Mouse (Mus musculus) liver, embryonic 14.5 days (tissue): ENCODE data around the gene Lpcat2. TPM values are rescaled to one million over a fixed set of nuclear protein-coding genes. Genes with fewer than 3 reads are reported as not detected.

Experiments used
- ATAC-seq: fragments of 200-750 bp; cut with Nextera tagmentation; 2 replicates; pipeline ENCODE4 v1.8.0; 2017; ENCODE audit warnings: moderate number of reproducible peaks, mild to moderate bottlenecking, moderate library complexity; ENCODE audit not compliant: insufficient read depth
- DNase-seq, 3 experiments: peaks; one replicate each; pipeline ENCODE4 v3.0.0-alpha.2; 2012 to 2013; ENCODE audit warnings: low read depth in 3 of 3, low spot score in 3 of 3
- H3K27ac ChIP-seq: fragments of 300-500 bp; sonication (generic); 2 replicates; pipeline ENCODE4 v1.5.1; 2014; ENCODE audit warnings: moderate library complexity, mild to moderate bottlenecking, control low read depth, inconsistent platforms
- H3K27me3 ChIP-seq: fragments of 300-500 bp; sonication (generic); 2 replicates; pipeline ENCODE4 v1.6.1; 2014; ENCODE audit warnings: mild to moderate bottlenecking, low read length, moderate library complexity; ENCODE audit not compliant: control insufficient read depth, insufficient read depth
- H3K36me3 ChIP-seq: fragments of 300-500 bp; sonication (generic); replicated peaks from 2 replicates; pipeline ENCODE4 v1.6.1; 2014; ENCODE audit warnings: low read depth; ENCODE audit not compliant: control insufficient read depth, insufficient read depth
- H3K4me1 ChIP-seq, 2 experiments: fragments of 200-500 bp in 1 of 2; fragments of 300-500 bp in 1 of 2; sonication (generic) in 1 of 2; replicated peaks; 2 replicates each; pipeline ENCODE4 v1.6.1; 2012 to 2014; ENCODE audit warnings: antibody characterized with exemption in 1 of 2, inconsistent platforms in 1 of 2, low read length in 1 of 2; ENCODE audit not compliant: control insufficient read depth in 2 of 2, insufficient read depth in 2 of 2
- H3K4me2 ChIP-seq: fragments of 300-500 bp; sonication (generic); 2 replicates; pipeline ENCODE4 v1.6.1; 2014; ENCODE audit warnings: low read depth, mild to moderate bottlenecking, control low read depth, moderate library complexity
- H3K4me3 ChIP-seq, 2 experiments: fragments of 200-500 bp in 1 of 2; fragments of 300-500 bp in 1 of 2; sonication (generic) in 1 of 2; 2 replicates each; pipeline ENCODE4 v1.5.1; 2012 to 2014; ENCODE audit warnings: low read depth in 2 of 2, low read length in 2 of 2, mild to moderate bottlenecking in 2 of 2, control low read depth in 1 of 2, inconsistent platforms in 1 of 2, moderate library complexity in 1 of 2; ENCODE audit not compliant: insufficient read depth in 1 of 2
- H3K9ac ChIP-seq: fragments of 300-500 bp; sonication (generic); replicated peaks from 2 replicates; pipeline ENCODE4 v1.6.1; 2014; ENCODE audit warnings: mild to moderate bottlenecking, control low read depth, moderate library complexity
- H3K9me3 ChIP-seq: fragments of 300-500 bp; sonication (generic); 2 replicates; pipeline ENCODE4 v1.6.1; 2016; ENCODE audit warnings: low read length, mixed read lengths; ENCODE audit not compliant: control insufficient read depth
- CTCF ChIP-seq: IDR thresholded peaks from 2 replicates; pipeline ENCODE4 v1.5.1; 2016; ENCODE audit warnings: antibody characterized with exemption, low read depth, control low read depth
- EP300 ChIP-seq: IDR thresholded peaks from 2 replicates; pipeline ENCODE4 v1.6.1; 2016; ENCODE audit warnings: antibody characterized with exemption, low read depth
- WGBS: fragments of 180-500 bp; shearing (Covaris S2); extraction: QIAGEN DNeasy Blood & Tissue Kit; methylation state at CpG from one replicate; pipeline ENCODE4 v1.1.7; 2014; ENCODE audit not compliant: insufficient replicate concordance; 5-methylcytosine and 5-hydroxymethylcytosine counted together
- polyA plus RNA-seq, 2 experiments: library from polyadenylated mRNA; depleted of rRNA in 1 of 2; stranded (reverse) in 1 of 2; unstranded in 1 of 2; fragments of >200 nt; fragmentation: Nextera tagmentation in 1 of 2; extraction: Ambion mirVana in 1 of 2; gene quantifications; 2 replicates each; pipeline versions ENCODE4 v1.2.1 to v1.2.3; 2012 to 2014

The Lpcat2 gene
- polyA plus RNA-seq, 2 experiments = 1.7 to 3.3 TPM

DNA sequence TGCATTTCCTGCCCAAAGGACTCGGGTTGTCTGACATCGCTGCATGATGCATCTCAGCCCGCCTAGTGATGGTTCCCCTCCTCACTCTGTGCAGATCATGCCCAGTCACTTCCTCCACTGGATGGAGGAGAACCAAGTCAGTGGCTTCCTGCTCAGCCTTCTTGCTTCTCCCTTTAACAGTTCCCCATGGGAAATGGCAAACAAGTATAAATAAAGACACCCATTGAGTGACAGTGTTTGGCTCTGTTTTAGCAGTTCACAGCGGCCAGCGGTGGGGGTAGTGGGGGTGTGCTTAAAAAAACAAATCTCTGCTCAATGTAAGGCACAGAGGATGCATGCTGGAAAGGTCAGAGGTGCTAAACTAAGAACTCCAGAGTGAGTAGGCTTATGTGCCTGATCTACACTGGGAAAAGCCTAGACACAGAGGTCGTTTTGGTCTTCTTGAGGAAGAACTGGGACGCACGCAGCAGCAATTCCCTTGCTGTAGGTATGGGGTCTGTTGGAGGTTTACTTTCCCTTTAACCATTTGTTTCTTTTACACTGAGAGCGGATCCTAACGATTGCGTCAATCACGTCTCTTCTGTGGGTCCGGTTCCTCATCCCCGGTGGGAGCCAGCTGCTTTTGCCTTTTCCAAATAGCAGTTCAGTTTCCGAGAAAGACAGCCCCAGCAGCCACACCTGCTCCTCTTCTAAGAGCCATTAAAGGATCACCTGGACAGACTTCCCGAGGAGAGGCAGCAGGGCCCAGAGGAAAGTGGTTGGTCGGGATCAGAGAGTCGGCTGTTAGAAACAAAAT, 1.8 kb upstream of the Lpcat2 start:
- Histone ChIP-seq H3K36me3 (no peaks in the 10 kb centered on the region), H3K27me3 (peaks cover 4% of the 10 kb centered on the region; the same call in 1 of the 2 replicates), H3K4me3 (no peak overlapping the region), H3K4me1 (no peaks in the 10 kb centered on the region; a peak in 2 of 4 replicates), H3K9ac (no peak overlapping the region), H3K27ac (no peak overlapping the region), H3K9me3 (no peaks in the 10 kb centered on the region), H3K4me2 (no peak overlapping the region)
- TF ChIP-seq CTCF = no peak
- no peak for TF ChIP-seq EP300
- 31% methylated on average over 18 of the region's 18 CpGs for WGBS
- ATAC-seq = no peak
- DNase-seq = no peak

DNA sequence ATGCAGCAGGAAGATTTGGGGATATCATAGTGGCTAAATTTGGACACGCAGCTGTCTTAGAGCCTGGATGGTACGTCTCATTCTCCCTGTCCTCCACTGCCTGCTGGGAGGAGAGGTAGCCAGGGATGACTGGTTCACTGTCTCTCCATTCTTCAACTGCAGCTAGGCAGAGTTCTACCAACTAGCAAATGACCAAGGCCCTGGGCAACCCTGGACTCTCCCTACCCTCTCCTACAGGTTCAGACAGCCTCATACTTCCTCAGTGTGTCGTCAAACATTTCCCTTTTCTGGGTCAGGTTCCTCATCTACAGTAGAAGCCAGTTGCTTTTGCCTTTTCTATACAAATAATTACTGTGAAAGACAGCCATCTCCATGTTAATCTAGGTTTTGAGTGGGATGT, 466 bp upstream of the Lpcat2 start:
- DNase-seq (no peak), ATAC-seq (no peak)
- no peaks in the 10 kb centered on the region for H3K36me3 ChIP-seq
- no peak overlapping the region for H3K27ac ChIP-seq
- H3K9ac ChIP-seq = no peak overlapping the region
- H3K27me3 ChIP-seq = peaks cover 4% of the 10 kb centered on the region; the same call in 1 of the 2 replicates
- 50% methylated on average over 3 of the region's 3 CpGs for WGBS
- no peak overlapping the region for H3K4me3 ChIP-seq
- TF ChIP-seq EP300 (no peak), CTCF (no peak)
- peak overlapping the region; percentile 58 for H3K4me2 ChIP-seq
- no peaks in the 10 kb centered on the region for H3K9me3 ChIP-seq
- H3K4me1 ChIP-seq = no peaks in the 10 kb centered on the region; a peak in 2 of 4 replicates

DNA sequence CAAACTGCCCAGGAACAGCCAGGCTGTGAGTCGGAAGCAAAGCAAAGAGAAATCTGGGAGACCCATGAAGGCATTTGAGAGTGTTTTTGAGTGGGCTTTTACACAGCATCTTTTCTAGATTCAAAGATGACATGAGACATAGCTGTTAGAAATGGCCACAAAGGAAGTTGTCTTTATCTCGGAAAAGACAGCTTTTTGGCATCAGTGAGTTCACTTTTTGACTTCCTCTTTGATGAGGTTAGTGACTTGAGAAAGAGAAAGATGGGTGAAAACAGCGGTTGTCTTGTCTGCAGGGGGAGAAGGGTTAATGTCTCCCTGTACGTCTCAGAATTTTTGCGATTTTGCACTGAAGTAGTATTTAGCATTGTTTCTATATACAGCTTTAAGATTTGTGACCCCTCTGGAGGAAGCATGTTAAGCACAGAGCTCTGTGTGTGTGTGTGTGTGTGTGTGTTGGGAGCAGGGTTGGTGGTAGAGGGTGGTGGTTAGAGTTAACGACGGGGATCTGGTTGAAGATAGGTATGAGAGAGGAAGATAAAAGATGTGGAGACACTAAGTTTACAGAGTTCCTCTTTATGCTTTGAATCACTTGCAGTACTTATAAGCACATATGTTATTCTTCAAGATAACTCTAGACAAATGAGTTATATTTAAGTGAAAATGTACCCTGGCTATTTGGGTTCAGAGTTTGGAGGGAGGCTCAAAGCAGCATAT, 1.3 kb downstream of the Lpcat2 start:
- ATAC-seq = no peak
- 16% methylated on average over 7 of the region's 7 CpGs for WGBS
- peak overlapping the region; percentile 58; the same call in 1 of the 2 replicates for H3K4me2 ChIP-seq

DNA sequence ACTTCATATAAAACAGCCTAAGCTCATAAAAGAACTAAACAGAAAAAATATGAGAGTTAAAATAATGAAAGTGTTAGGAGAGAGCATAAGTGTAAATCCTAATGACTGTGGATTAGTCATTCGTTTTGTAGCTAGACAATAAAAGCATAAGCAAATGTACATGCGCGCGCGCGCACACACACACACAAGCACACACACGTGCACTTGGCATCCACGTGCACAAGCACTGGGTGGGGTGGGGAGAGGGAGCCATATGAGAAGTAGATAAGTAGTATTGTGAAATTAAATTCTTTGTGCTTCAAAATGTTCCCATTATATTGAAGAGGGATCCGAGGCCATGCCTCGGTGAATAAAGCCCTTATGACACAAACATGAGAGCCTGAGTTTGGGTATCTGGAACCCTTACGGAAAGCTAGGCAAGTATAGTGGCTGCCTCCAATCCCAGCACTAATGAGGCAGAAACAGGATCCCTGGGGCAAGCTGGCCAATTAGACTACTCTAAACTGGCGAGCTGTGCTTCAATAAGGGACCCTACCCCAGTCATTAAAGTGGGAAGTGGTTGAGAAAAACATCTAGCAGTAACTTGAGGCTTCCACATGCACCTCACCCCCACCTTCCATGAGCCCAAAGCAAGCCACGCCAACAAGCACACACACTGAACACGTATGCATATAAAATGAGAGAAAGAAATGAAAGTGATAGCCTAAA, 3.5 kb downstream of the Lpcat2 start:
- H3K9me3 ChIP-seq = no peaks in the 10 kb centered on the region
- WGBS = 71% methylated on average over 14 of the region's 14 CpGs
- H3K4me3 ChIP-seq = no peak overlapping the region
- H3K27me3 ChIP-seq = peaks cover 4% of the 10 kb centered on the region; the same call in 1 of the 2 replicates
- H3K4me1 ChIP-seq = no peaks in the 10 kb centered on the region; a peak in 1 of 4 replicates
- TF ChIP-seq CTCF = no peak
- TF ChIP-seq EP300 = no peak
- ATAC-seq (no peak), DNase-seq (no peak)
- H3K4me2 ChIP-seq = no peak overlapping the region
- no peak overlapping the region for H3K27ac ChIP-seq
- H3K9ac ChIP-seq = no peak overlapping the region
- H3K36me3 ChIP-seq = no peaks in the 10 kb centered on the region

More for the DNA sequence above, 1.3 kb downstream of the Lpcat2 start:
- Histone ChIP-seq H3K9ac (no peak overlapping the region), H3K4me1 (no peaks in the 10 kb centered on the region; a peak in 1 of 4 replicates), H3K36me3 (no peaks in the 10 kb centered on the region), H3K27ac (no peak overlapping the region), H3K4me3 (peak overlapping the region in 1 of 2 experiments; percentile 56; a peak in 2 of 4 replicates), H3K9me3 (no peaks in the 10 kb centered on the region), H3K27me3 (peaks cover 4% of the 10 kb centered on the region; the same call in 1 of the 2 replicates)
- no peak for DNase-seq
- TF ChIP-seq EP300 (no peak), CTCF (no peak)

DNA sequence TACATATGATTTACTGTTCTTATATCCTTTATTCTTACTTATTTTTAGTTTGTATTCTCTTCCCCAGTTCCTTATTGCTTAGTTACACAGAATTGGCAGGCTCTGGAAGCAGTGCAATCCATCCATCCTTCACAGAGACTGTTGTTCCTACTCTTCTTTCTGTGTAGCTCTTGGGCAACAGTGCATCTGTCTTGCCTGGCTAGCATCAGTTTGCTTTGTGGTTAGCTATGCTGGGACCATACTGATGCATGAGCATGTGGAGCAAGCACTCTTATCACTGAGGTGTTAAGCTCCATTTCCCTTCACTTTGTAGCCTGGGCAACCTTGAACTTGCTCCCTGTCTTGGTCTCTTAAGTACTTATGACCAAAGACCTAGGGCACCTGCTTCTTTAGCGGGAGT, 6.8 kb downstream of the Lpcat2 start:
- WGBS = 55% methylated on average over 1 of the region's 1 CpGs

More for the DNA sequence above, 6.8 kb downstream of the Lpcat2 start:
- DNase-seq = no peak
- Histone ChIP-seq H3K9me3 (no peaks in the 10 kb centered on the region), H3K4me2 (no peak overlapping the region), H3K27ac (no peak overlapping the region), H3K27me3 (no peaks in the 10 kb centered on the region), H3K4me1 (no peaks in the 10 kb centered on the region), H3K4me3 (no peak overlapping the region), H3K9ac (no peak overlapping the region), H3K36me3 (no peaks in the 10 kb centered on the region)
- no peak for TF ChIP-seq CTCF
- no peak for TF ChIP-seq EP300
- ATAC-seq = no peak
